Mouse (Mus musculus): Measurements from ENCODE around the gene Olfr1137. TPM values are rescaled to one million over a fixed set of nuclear protein-coding genes. Genes with fewer than 3 reads are reported as not detected.

Gene Olfr1137
- polyA plus RNA-seq (2014; fragmentation: Illumina TruSeq; extraction: RNeasy Lipid Tissue Mini Kit (QIAGEN cat#74804)), result not detected

GRCm38 (mm10) chr2:87713079-87713478 lies at the start of gene Olfr1137:
TSS of gene Olfr1137 (minus strand) at chr2:87713179.

DNA sequence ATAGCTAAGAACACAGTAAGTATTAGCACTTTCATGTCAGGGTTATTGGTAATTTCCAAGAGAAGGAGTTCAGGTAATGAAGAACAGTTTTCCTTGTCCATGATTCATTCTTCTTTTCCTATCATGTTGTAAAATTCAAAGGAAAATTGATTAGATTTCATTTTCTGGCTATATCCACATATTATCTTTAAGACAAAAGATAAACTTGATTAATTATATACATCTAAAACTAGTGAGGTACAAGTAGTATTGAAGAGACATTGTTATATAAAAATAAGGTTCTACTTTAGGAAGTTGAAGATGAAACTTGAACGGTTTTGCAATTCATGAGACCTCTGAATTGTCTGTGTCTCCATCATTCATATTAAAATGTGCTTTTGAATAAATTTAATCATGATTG lies 40.9 kb upstream of the Olfr1137 start, which contains the start of gene Olfr1141:
TSS of gene Olfr1141 (minus strand) at position 101 of the 400 bp plus-strand sequence.

GRCm38 (mm10) chr2:87743452-87743851 lies 30.5 kb upstream of the Olfr1137 start, which contains the start of gene Olfr1140:
TSS of gene Olfr1140 (plus strand) at chr2:87743752.

DNA sequence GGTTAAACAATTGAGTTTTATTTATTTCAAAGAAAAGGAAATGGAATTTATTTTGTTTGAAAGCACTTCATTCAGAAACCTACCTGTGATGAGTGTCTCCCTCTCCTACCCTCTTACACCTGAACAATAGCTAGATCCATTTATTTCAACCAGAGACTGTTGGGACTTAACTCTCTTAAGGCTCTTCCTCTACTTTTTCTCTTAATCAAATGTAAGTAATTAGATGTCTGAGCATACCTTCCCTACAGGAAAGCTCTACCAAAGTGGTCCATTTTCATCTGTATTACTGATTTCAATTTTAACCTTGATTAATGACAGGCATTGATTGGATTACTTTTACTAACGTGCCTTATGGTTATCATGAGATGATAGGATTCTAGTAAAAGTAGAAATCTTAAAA lies 26.9 kb upstream of the Olfr1137 start, which contains the start of gene Olfr1138:
TSS of gene Olfr1138 (minus strand) at position 101 of the 400 bp plus-strand sequence.

GRCm38 (mm10) chr2:87693847-87694246 lies 19.1 kb downstream of the Olfr1137 start, which contains the start of gene Olfr1136:
TSS of gene Olfr1136 (minus strand) at chr2:87693947.

DNA sequence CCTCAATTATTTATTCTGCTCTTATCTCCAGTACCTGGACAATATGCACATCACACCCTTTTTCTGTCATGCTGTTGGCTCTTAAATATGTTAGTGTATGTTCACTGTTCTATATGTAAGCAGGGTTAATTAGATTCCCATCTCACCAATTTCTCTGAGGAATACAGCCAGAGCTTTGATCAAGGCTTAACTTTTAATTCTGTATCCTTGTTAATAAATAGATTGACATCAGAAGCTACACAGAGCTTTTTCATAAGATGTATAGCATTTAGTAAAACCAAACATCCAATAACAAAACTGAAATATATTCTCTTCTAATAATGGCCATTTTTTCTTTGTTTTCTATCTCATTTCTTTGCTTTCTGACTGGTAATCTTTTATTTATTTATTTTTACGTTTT lies 39.4 kb downstream of the Olfr1137 start, which contains the start of gene Olfr1135:
TSS of gene Olfr1135 (minus strand) at position 101 of the 400 bp plus-strand sequence.

Other genes with a start within 250 kb of the Olfr1137 start
- not detected for gene Pramel7, start 216.1 kb downstream of the Olfr1137 start, polyA plus RNA-seq (2014; fragmentation: Illumina TruSeq; extraction: RNeasy Lipid Tissue Mini Kit (QIAGEN cat#74804))
- gene Pramel6, start 206.6 kb downstream of the Olfr1137 start, polyA plus RNA-seq (2014; fragmentation: Illumina TruSeq; extraction: RNeasy Lipid Tissue Mini Kit (QIAGEN cat#74804)), result not detected
- not detected for gene Olfr153, start 181.4 kb downstream of the Olfr1137 start, polyA plus RNA-seq (2014; fragmentation: Illumina TruSeq; extraction: RNeasy Lipid Tissue Mini Kit (QIAGEN cat#74804))
- not detected for gene Olfr1128, start 167.6 kb downstream of the Olfr1137 start, polyA plus RNA-seq (2014; fragmentation: Illumina TruSeq; extraction: RNeasy Lipid Tissue Mini Kit (QIAGEN cat#74804))
- gene Olfr1129, start 139.3 kb downstream of the Olfr1137 start, polyA plus RNA-seq (2014; fragmentation: Illumina TruSeq; extraction: RNeasy Lipid Tissue Mini Kit (QIAGEN cat#74804)), result not detected
- not detected for gene Olfr1130, start 107.0 kb downstream of the Olfr1137 start, polyA plus RNA-seq (2014; fragmentation: Illumina TruSeq; extraction: RNeasy Lipid Tissue Mini Kit (QIAGEN cat#74804))
- gene Olfr1131, start 86.1 kb downstream of the Olfr1137 start, polyA plus RNA-seq (2014; fragmentation: Illumina TruSeq; extraction: RNeasy Lipid Tissue Mini Kit (QIAGEN cat#74804)), result not detected
- gene Olfr1132, start 75.6 kb downstream of the Olfr1137 start, polyA plus RNA-seq (2014; fragmentation: Illumina TruSeq; extraction: RNeasy Lipid Tissue Mini Kit (QIAGEN cat#74804)), result not detected
- not detected for gene Olfr1133, start 65.8 kb downstream of the Olfr1137 start, polyA plus RNA-seq (2014; fragmentation: Illumina TruSeq; extraction: RNeasy Lipid Tissue Mini Kit (QIAGEN cat#74804))
- not detected for gene Olfr1134, start 54.7 kb downstream of the Olfr1137 start, polyA plus RNA-seq (2014; fragmentation: Illumina TruSeq; extraction: RNeasy Lipid Tissue Mini Kit (QIAGEN cat#74804))
- gene Olfr1135, start 39.5 kb downstream of the Olfr1137 start, polyA plus RNA-seq (2014; fragmentation: Illumina TruSeq; extraction: RNeasy Lipid Tissue Mini Kit (QIAGEN cat#74804)), result not detected
- not detected for gene Olfr1136, start 19.2 kb downstream of the Olfr1137 start, polyA plus RNA-seq (2014; fragmentation: Illumina TruSeq; extraction: RNeasy Lipid Tissue Mini Kit (QIAGEN cat#74804))
- not detected for gene Olfr1138, start 26.8 kb upstream of the Olfr1137 start, polyA plus RNA-seq (2014; fragmentation: Illumina TruSeq; extraction: RNeasy Lipid Tissue Mini Kit (QIAGEN cat#74804))
- not detected for gene Olfr1140, start 30.6 kb upstream of the Olfr1137 start, polyA plus RNA-seq (2014; fragmentation: Illumina TruSeq; extraction: RNeasy Lipid Tissue Mini Kit (QIAGEN cat#74804))
- gene Olfr1141, start 40.8 kb upstream of the Olfr1137 start, polyA plus RNA-seq (2014; fragmentation: Illumina TruSeq; extraction: RNeasy Lipid Tissue Mini Kit (QIAGEN cat#74804)), result not detected
- not detected for gene Olfr152, start 66.3 kb upstream of the Olfr1137 start, polyA plus RNA-seq (2014; fragmentation: Illumina TruSeq; extraction: RNeasy Lipid Tissue Mini Kit (QIAGEN cat#74804))
- not detected for gene Olfr1143, start 87.4 kb upstream of the Olfr1137 start, polyA plus RNA-seq (2014; fragmentation: Illumina TruSeq; extraction: RNeasy Lipid Tissue Mini Kit (QIAGEN cat#74804))
- gene Olfr1145, start 96.6 kb upstream of the Olfr1137 start, polyA plus RNA-seq (2014; fragmentation: Illumina TruSeq; extraction: RNeasy Lipid Tissue Mini Kit (QIAGEN cat#74804)), result not detected
- gene Olfr1148, start 117.4 kb upstream of the Olfr1137 start, polyA plus RNA-seq (2014; fragmentation: Illumina TruSeq; extraction: RNeasy Lipid Tissue Mini Kit (QIAGEN cat#74804)), result not detected
- not detected for gene Olfr1150-ps1, start 130.8 kb upstream of the Olfr1137 start, polyA plus RNA-seq (2014; fragmentation: Illumina TruSeq; extraction: RNeasy Lipid Tissue Mini Kit (QIAGEN cat#74804))
- gene Olfr1151, start 142.7 kb upstream of the Olfr1137 start, polyA plus RNA-seq (2014; fragmentation: Illumina TruSeq; extraction: RNeasy Lipid Tissue Mini Kit (QIAGEN cat#74804)), result not detected
- gene Olfr1152, start 153.3 kb upstream of the Olfr1137 start, polyA plus RNA-seq (2014; fragmentation: Illumina TruSeq; extraction: RNeasy Lipid Tissue Mini Kit (QIAGEN cat#74804)), result not detected
- gene Olfr1153, start 181.8 kb upstream of the Olfr1137 start, polyA plus RNA-seq (2014; fragmentation: Illumina TruSeq; extraction: RNeasy Lipid Tissue Mini Kit (QIAGEN cat#74804)), result not detected
- gene Olfr1154, start 192.0 kb upstream of the Olfr1137 start, polyA plus RNA-seq (2014; fragmentation: Illumina TruSeq; extraction: RNeasy Lipid Tissue Mini Kit (QIAGEN cat#74804)), result not detected
- gene Olfr1155, start 232.0 kb upstream of the Olfr1137 start, polyA plus RNA-seq (2014; fragmentation: Illumina TruSeq; extraction: RNeasy Lipid Tissue Mini Kit (QIAGEN cat#74804)), result not detected
- not detected for gene Olfr1156, start 239.9 kb upstream of the Olfr1137 start, polyA plus RNA-seq (2014; fragmentation: Illumina TruSeq; extraction: RNeasy Lipid Tissue Mini Kit (QIAGEN cat#74804))

Measured in ovary, adult 10 weeks (tissue).